In the genomic region with DNA sequence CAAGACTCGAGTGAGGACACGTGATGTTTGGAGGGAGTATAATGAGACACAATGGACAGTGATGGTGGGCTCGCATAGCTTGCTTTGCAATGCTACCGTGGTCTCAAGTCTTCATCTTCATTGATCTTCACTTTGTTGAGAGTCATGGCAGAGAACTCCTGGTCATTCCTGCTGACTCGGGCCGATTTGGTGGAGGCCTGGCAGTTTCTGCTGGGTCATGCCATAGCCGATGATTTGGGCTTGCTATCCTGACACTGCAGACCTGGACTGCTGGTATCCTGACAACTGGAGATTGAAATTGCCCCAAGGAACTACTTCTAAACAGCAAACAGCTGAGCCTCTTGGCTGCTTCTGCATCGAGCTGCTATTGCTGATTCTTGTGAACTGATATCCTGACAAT, we compare ENCODE assay signal across 26 mouse cellular contexts.
"Had no signal": no experiment of that assay in that cellular context is flagged by ENCODE, and none has a peak within 500 bp of the region (broad histone marks: within the 10 kb centered on the region; RNA-seq: fewer than 3 reads in every experiment).

No protein-coding gene starts in this region.

- H3K4me2 ChIP-seq: heart, embryonic 12.5 days; hindbrain, embryonic 12.5 days; hindbrain, embryonic 14.5 days; kidney, embryonic 15.5 days; limb, embryonic 13.5 days; limb, embryonic 15.5 days; liver, embryonic 12.5 days had no signal

- H3K27ac ChIP-seq: heart, adult 2 months; heart, embryonic 10.5 days; hindbrain, embryonic 10.5 days; hindbrain, embryonic 12.5 days; hindbrain, embryonic 14.5 days; kidney, embryonic 15.5 days; kidney, postnatal 0 days; limb, embryonic 13.5 days; limb, embryonic 15.5 days; liver, embryonic 12.5 days had no signal

- ATAC-seq: hindbrain, embryonic 16.5 days; intestine, embryonic 16.5 days; liver, embryonic 12.5 days had no signal

- H3K9ac ChIP-seq: heart, embryonic 12.5 days; hindbrain, embryonic 12.5 days; hindbrain, embryonic 14.5 days; kidney, embryonic 15.5 days; limb, embryonic 13.5 days; limb, embryonic 15.5 days; liver, embryonic 12.5 days had no signal

- DNase-seq: gastrocnemius, postnatal 14 days; gastrocnemius, postnatal 36 days; heart, adult 11 months; heart, adult 2 months; heart, postnatal 10 days; heart, postnatal 4 days; kidney, adult 11 months; kidney, adult 2 months; kidney, adult 9 months; kidney, postnatal 14 days; kidney, postnatal 36 days; layer of hippocampus, adult 9-11 months; layer of hippocampus, postnatal 36 days; left cerebral cortex, postnatal 4 days had no signal

- H3K4me3 ChIP-seq: heart, adult 2 months; heart, embryonic 10.5 days; heart, embryonic 12.5 days; hindbrain, embryonic 10.5 days; hindbrain, embryonic 12.5 days; kidney, embryonic 15.5 days; limb, embryonic 13.5 days; limb, embryonic 15.5 days; liver, embryonic 12.5 days had no signal

- H3K9me3 ChIP-seq: heart, embryonic 10.5 days; heart, embryonic 12.5 days; hindbrain, embryonic 10.5 days; hindbrain, embryonic 12.5 days; kidney, embryonic 15.5 days; limb, embryonic 13.5 days; limb, embryonic 15.5 days; liver, embryonic 12.5 days had no signal

- H3K36me3 ChIP-seq: heart, embryonic 10.5 days; heart, embryonic 12.5 days; hindbrain, embryonic 10.5 days; hindbrain, embryonic 12.5 days; kidney, embryonic 15.5 days; limb, embryonic 13.5 days; limb, embryonic 15.5 days; liver, embryonic 12.5 days had no signal
